ENCODE assay signal across 20 mouse cellular contexts in the genomic region with DNA sequence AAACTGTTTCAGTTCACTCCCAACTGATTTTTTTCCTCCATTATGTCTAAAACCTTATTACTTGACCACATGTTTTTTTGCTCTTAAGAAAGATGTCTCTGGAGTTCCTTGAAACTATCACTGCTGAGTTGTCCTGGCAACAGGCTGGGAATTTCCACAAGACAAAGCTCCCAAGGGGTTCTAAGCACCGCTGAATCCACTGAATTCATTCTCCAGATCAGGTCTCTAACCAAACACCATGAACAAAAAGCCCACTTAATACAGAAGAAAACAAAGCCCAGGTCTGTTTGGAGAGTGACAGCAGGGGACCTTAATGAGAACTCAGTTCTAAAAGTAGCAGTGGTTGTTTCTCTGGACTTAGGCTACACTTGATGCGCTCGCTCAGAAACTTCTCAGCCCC. TPM values are rescaled to one million over a fixed set of nuclear protein-coding genes. Genes with fewer than 3 reads are reported as not detected.
"Had no signal": no experiment of that assay in that cellular context is flagged by ENCODE, and none has a peak within 500 bp of the region (broad histone marks: within the 10 kb centered on the region; RNA-seq: fewer than 3 reads in every experiment).

No protein-coding gene starts in this region.

- ATAC-seq: liver, postnatal 0 days; midbrain, embryonic 15.5 days had no signal

- H3K4me2 ChIP-seq: liver, embryonic 13.5 days; lung, embryonic 15.5 days; midbrain, embryonic 15.5 days; neural tube, embryonic 13.5 days had no signal

- H3K36me3 ChIP-seq: lung, embryonic 15.5 days; midbrain, embryonic 15.5 days had no signal

- H3K4me3 ChIP-seq: liver, embryonic 13.5 days; lung, embryonic 15.5 days; megakaryocyte, embryonic 14.5 days; midbrain, embryonic 15.5 days; neural tube, embryonic 13.5 days had no signal

- DNase-seq: kidney, postnatal 10 days; kidney, postnatal 4 days; left cerebral cortex, postnatal 4 days; liver; liver, embryonic 13.5 days; liver, postnatal 0 days; lung, postnatal 14 days; retina, postnatal 1 day; thymus, postnatal 4 days had no signal

- H3K9me3 ChIP-seq: liver, embryonic 13.5 days; lung, embryonic 15.5 days; megakaryocyte, embryonic 14.5 days; midbrain, embryonic 15.5 days; neural tube, embryonic 13.5 days had no signal

- H3K9ac ChIP-seq: liver, embryonic 13.5 days; liver, postnatal 0 days; lung, embryonic 15.5 days; midbrain, embryonic 15.5 days; neural tube, embryonic 13.5 days had no signal

- H3K27ac ChIP-seq: liver, embryonic 13.5 days; lung, embryonic 15.5 days; macrophage; midbrain, embryonic 15.5 days; neural tube, embryonic 13.5 days had no signal

- H3K27me3 ChIP-seq: liver, embryonic 13.5 days; lung, embryonic 15.5 days; megakaryocyte, embryonic 14.5 days; midbrain, embryonic 15.5 days; neural tube, embryonic 13.5 days had no signal

- H3K4me1 ChIP-seq: lung, embryonic 15.5 days; megakaryocyte, embryonic 14.5 days; midbrain, embryonic 15.5 days; neural tube, embryonic 13.5 days had no signal

RNA-seq across cellular contexts. Expression of gene 1700019A02Rik, which starts 3.8 kb away (rescaled TPM):
- total RNA-seq: layer of hippocampus, postnatal 14 days; left cerebral cortex, adult 18-20 months; left cerebral cortex, postnatal 10 days; left cerebral cortex, postnatal 4 days had no signal
- polyA plus RNA-seq: kidney, embryonic 14.5 days; liver, embryonic 13.5 days; liver, postnatal 0 days; lung, embryonic 15.5 days; macrophage; midbrain, embryonic 15.5 days; neural tube, embryonic 13.5 days; small intestine, adult 2 months; stomach, embryonic 16.5 days had no signal
